Mouse (Mus musculus): Measurements from ENCODE around the gene Lamb2.

Lamb2 gene

GRCm38 (mm10) chr9:108491286-108491580 is 11.7 kb downstream of the Lamb2 start:
- DNase-seq (ENCODE audit: low spot score in 2 of 2): no peak

- DNase-seq (ENCODE audit: low spot score in 2 of 2): no peak
Measured at GRCm38 (mm10) chr9:108492043-108492750, 12.7 kb downstream of the Lamb2 start.

- DNase-seq (ENCODE audit: low spot score in 2 of 2): no peak
Measured at GRCm38 (mm10) chr9:108493246-108493645, 13.7 kb downstream of the Lamb2 start.

- no peak for DNase-seq (ENCODE audit: low spot score in 2 of 2)
Measured at GRCm38 (mm10) chr9:108494146-108494825, 14.8 kb downstream of the Lamb2 start.

GRCm38 (mm10) chr9:108494905-108495304 is 15.4 kb downstream of the Lamb2 start:
- no peak for DNase-seq (ENCODE audit: low spot score in 2 of 2)

GRCm38 (mm10) chr9:108499231-108499630 is 19.7 kb downstream of the Lamb2 start:
- no peak for DNase-seq (ENCODE audit: low spot score in 2 of 2)

- no peak for DNase-seq (ENCODE audit: low spot score in 2 of 2)
Measured at GRCm38 (mm10) chr9:108499943-108500342, 20.4 kb downstream of the Lamb2 start.

- no peak for DNase-seq (ENCODE audit: low spot score in 2 of 2)
Measured at GRCm38 (mm10) chr9:108506901-108507300, 27.4 kb downstream of the Lamb2 start.

GRCm38 (mm10) chr9:108507619-108508434 is 28.3 kb downstream of the Lamb2 start, which contains the start of gene Qars:
Qars (plus strand) TSS chr9:108507706.
- DNase-seq (ENCODE audit: low spot score in 2 of 2): peak; percentile 85 to 95

- DNase-seq (ENCODE audit: low spot score in 2 of 2): no peak
Measured at GRCm38 (mm10) chr9:108508776-108509175, 29.2 kb downstream of the Lamb2 start.

- DNase-seq (ENCODE audit: low spot score in 2 of 2): peak; percentile 92 to 96
Measured at GRCm38 (mm10) chr9:108516380-108517251, 37.1 kb downstream of the Lamb2 start, which contains the start of gene Qrich1. Qrich1 (plus strand) TSS chr9:108516806.

GRCm38 (mm10) chr9:108517253-108517930 is 37.9 kb downstream of the Lamb2 start:
- DNase-seq (ENCODE audit: low spot score in 2 of 2): peak in 1 of 2 experiments; percentile 72

GRCm38 (mm10) chr9:108517931-108518332 is 38.4 kb downstream of the Lamb2 start:
- peak in 1 of 2 experiments; percentile 37 for DNase-seq (ENCODE audit: low spot score in 2 of 2)

GRCm38 (mm10) chr9:108521604-108522003 is 42.1 kb downstream of the Lamb2 start:
- no peak for DNase-seq (ENCODE audit: low spot score in 2 of 2)

- no peak for DNase-seq (ENCODE audit: low spot score in 2 of 2)
Measured at GRCm38 (mm10) chr9:108523341-108523740, 43.8 kb downstream of the Lamb2 start.

- no peak for DNase-seq (ENCODE audit: low spot score in 2 of 2)
Measured at GRCm38 (mm10) chr9:108525400-108525799, 45.9 kb downstream of the Lamb2 start.

GRCm38 (mm10) chr9:108530954-108531353 is 51.4 kb downstream of the Lamb2 start:
- DNase-seq (ENCODE audit: low spot score in 2 of 2): no peak

GRCm38 (mm10) chr9:108531496-108531895 is 52.0 kb downstream of the Lamb2 start:
- no peak for DNase-seq (ENCODE audit: low spot score in 2 of 2)
